Mouse (Mus musculus) embryo, embryonic 10.5 days (tissue): ENCODE results near the gene Gapdhs.
A peak's percentile ranks its signal among the peaks of the same experiment; 100 is the strongest.
"Not testable (repeated sequence)": the region's sequence is repeated elsewhere in the genome, so short reads cannot be mapped to it uniquely, and the experiment has no call there.

Source experiments
- DNase-seq: peaks from one replicate; pipeline ENCODE4 v3.0.0-alpha.2; 2015; ENCODE audit warnings: low spot score

Gene Gapdhs

GRCm38 (mm10) chr7:30743617-30744016 lies at the start of gene Gapdhs:
TSS of gene Gapdhs (minus strand) at chr7:30743681.
- DNase-seq = not testable (repeated sequence)

- DNase-seq = no peak
Observed at GRCm38 (mm10) chr7:30791921-30792320, 48.4 kb upstream of the Gapdhs start.

GRCm38 (mm10) chr7:30790141-30790540 lies 46.7 kb upstream of the Gapdhs start:
- DNase-seq = no peak

GRCm38 (mm10) chr7:30787377-30788022 lies 44.0 kb upstream of the Gapdhs start, which contains the start of gene Krtdap:
TSS of gene Krtdap (plus strand) at chr7:30787896.
- no peak for DNase-seq

- no peak for DNase-seq
Observed at GRCm38 (mm10) chr7:30785721-30786546, 42.5 kb upstream of the Gapdhs start.

- no peak for DNase-seq
Observed at GRCm38 (mm10) chr7:30785154-30785553, 41.7 kb upstream of the Gapdhs start.

GRCm38 (mm10) chr7:30782658-30783057 lies 39.2 kb upstream of the Gapdhs start:
- no peak for DNase-seq

- DNase-seq = no peak
Observed at GRCm38 (mm10) chr7:30781792-30782191, 38.3 kb upstream of the Gapdhs start.

GRCm38 (mm10) chr7:30777911-30778310 lies 34.4 kb upstream of the Gapdhs start:
- DNase-seq = no peak

- DNase-seq = no peak
Observed at GRCm38 (mm10) chr7:30777081-30777579, 33.6 kb upstream of the Gapdhs start.

- no peak for DNase-seq
Observed at GRCm38 (mm10) chr7:30776104-30776503, 32.6 kb upstream of the Gapdhs start.

GRCm38 (mm10) chr7:30769236-30769635 lies 25.8 kb upstream of the Gapdhs start:
- DNase-seq = no peak

GRCm38 (mm10) chr7:30766408-30766807 lies 22.9 kb upstream of the Gapdhs start:
- no peak for DNase-seq

- DNase-seq = peak; percentile 19
Observed at GRCm38 (mm10) chr7:30765173-30765572, 21.7 kb upstream of the Gapdhs start.

GRCm38 (mm10) chr7:30763456-30763855 lies 20.0 kb upstream of the Gapdhs start, which contains the start of gene Dmkn:
TSS of gene Dmkn (plus strand) at chr7:30763756.
- no peak for DNase-seq

GRCm38 (mm10) chr7:30761769-30762352 lies 18.4 kb upstream of the Gapdhs start:
- no peak for DNase-seq

- DNase-seq = peak; percentile 60
Observed at GRCm38 (mm10) chr7:30758853-30759252, 15.4 kb upstream of the Gapdhs start.

- no peak for DNase-seq
Observed at GRCm38 (mm10) chr7:30757001-30757400, 13.5 kb upstream of the Gapdhs start.

GRCm38 (mm10) chr7:30751086-30751669 lies 7.7 kb upstream of the Gapdhs start, which contains the start of gene Sbsn:
TSS of gene Sbsn (plus strand) at chr7:30751471.
- no peak for DNase-seq

GRCm38 (mm10) chr7:30749824-30750606 lies 6.5 kb upstream of the Gapdhs start:
- no peak for DNase-seq

GRCm38 (mm10) chr7:30747525-30748204 lies 4.2 kb upstream of the Gapdhs start:
- no peak for DNase-seq
